Comparison of ENCODE assay signal across 8 mouse cellular contexts in genomic region chr4:151610266-151610665, GRCm38 (mm10).
DNase-seq lines count a peak whose midpoint lies in the region; ATAC-seq and TF ChIP-seq lines count a peak whose summit lies in the region.

No protein-coding gene starts in this region.

- H3K79me2 ChIP-seq in liver, adult 2 months (ENCODE audit: control insufficient read depth, insufficient read depth, low read length): no peaks in the 10 kb centered on the region

- H3K4me2 ChIP-seq in hindbrain, embryonic 14.5 days (replicated peaks): no peak overlapping the region

- no peaks in the 10 kb centered on the region for H3K36me3 ChIP-seq in hindbrain, embryonic 14.5 days (replicated peaks; ENCODE audit: control insufficient read depth, insufficient read depth)
- no peaks in the 10 kb centered on the region for H3K36me3 ChIP-seq in liver, adult 2 months (ENCODE audit: control insufficient read depth, insufficient read depth, low read length)

- TF ChIP-seq CTCF in cortical plate, adult 2 months (IDR thresholded peaks at IDR 0.05; ENCODE audit: extremely low read depth, insufficient read depth, low read length): peak; percentile 71
- TF ChIP-seq CTCF in liver, adult 2 months (IDR thresholded peaks at IDR 0.05; ENCODE audit: low read depth, low read length): peak; percentile 78

- H3K4me1 ChIP-seq in cortical plate, adult 2 months (ENCODE audit: control insufficient read depth, insufficient read depth, low read length): no peaks in the 10 kb centered on the region
- H3K4me1 ChIP-seq in hindbrain, embryonic 14.5 days (replicated peaks; ENCODE audit: control insufficient read depth, insufficient read depth, low read length): no peaks in the 10 kb centered on the region
- no peaks in the 10 kb centered on the region for H3K4me1 ChIP-seq in liver, adult 2 months (ENCODE audit: control insufficient read depth, insufficient read depth, low read length)

- H3K9me3 ChIP-seq in hindbrain, embryonic 14.5 days (ENCODE audit: control insufficient read depth, low read length): peaks cover 5% of the 10 kb centered on the region; the same call in 1 of the 2 replicates

- peak; percentile 57 to 74 for DNase-seq in left cerebral cortex, adult 18-20 months (ENCODE audit: low spot score in 2 of 2)
- no peak for DNase-seq in left cerebral cortex, adult 11 months (ENCODE audit: low spot score)
- peak; percentile 52 for DNase-seq in adrenal gland, adult 18-20 months (ENCODE audit: low spot score in 2 of 2)
- DNase-seq in hindbrain, embryonic 14.5 days (ENCODE audit: low spot score): peak; percentile 75
- peak; percentile 7 for DNase-seq in liver, adult 2 months (ENCODE audit: extremely low read depth, low read depth, low spot score)
- peak; percentile 53 for DNase-seq in ovary, postnatal 36 days (ENCODE audit: low spot score)

- 16% methylated on average over 8 of the region's 8 CpGs for WGBS in hindbrain, embryonic 14.5 days
- 20% methylated on average over 8 of the region's 8 CpGs for WGBS in liver, adult 2 months

- H3K9ac ChIP-seq in hindbrain, embryonic 14.5 days: no peak overlapping the region
- no peak overlapping the region for H3K9ac ChIP-seq in liver, adult 2 months (ENCODE audit: low read depth, low read length)

- no peak for TF ChIP-seq POLR2A in cortical plate, adult 2 months (IDR thresholded peaks at IDR 0.05; ENCODE audit: extremely low read depth, insufficient read depth, low read length)
- TF ChIP-seq POLR2A in liver, adult 2 months (IDR thresholded peaks at IDR 0.05; ENCODE audit: extremely low read depth, insufficient read depth, low read length): no peak

- ATAC-seq in hindbrain, embryonic 14.5 days (ENCODE audit: low FRiP score): no peak; the same call in 1 of the 2 replicates
- ATAC-seq in megakaryocyte, adult 5-6 weeks (ENCODE audit: poor library complexity, severe bottlenecking): no peak

- no peaks in the 10 kb centered on the region for H3K27me3 ChIP-seq in hindbrain, embryonic 14.5 days (ENCODE audit: control insufficient read depth, insufficient read depth, low read length)
- peaks cover 5% of the 10 kb centered on the region; the same call in 1 of the 2 replicates for H3K27me3 ChIP-seq in liver, adult 2 months (ENCODE audit: control insufficient read depth, insufficient read depth, low read length)

- no peak overlapping the region for H3K4me3 ChIP-seq in cortical plate, adult 2 months (ENCODE audit: insufficient read depth, low read length)
- no peak overlapping the region for H3K4me3 ChIP-seq in hindbrain, embryonic 14.5 days (replicated peaks; ENCODE audit: low read length)
- H3K4me3 ChIP-seq in liver, adult 2 months (ENCODE audit: insufficient read depth, low read depth, low read length): no peak overlapping the region

- H3K27ac ChIP-seq in cortical plate, adult 2 months (ENCODE audit: insufficient read depth, low read length): no peak overlapping the region
- no peak overlapping the region for H3K27ac ChIP-seq in hindbrain, embryonic 14.5 days
- no peak overlapping the region for H3K27ac ChIP-seq in liver, adult 2 months (replicated peaks; ENCODE audit: insufficient read depth, low read depth, low read length)
